Mouse (Mus musculus) heart, embryonic 10.5 days (tissue): ENCODE measurements at regions not wholly inside any gene's neighbourhood (a gene's known extent, or its start where the extent isn't known, plus 50 kb on each side); places are given as distances from the start of the nearest gene placed in this dataset.

ENCODE experiments used
- DNase-seq: peaks from one replicate; pipeline ENCODE4 v3.0.0-alpha.2; 2017; ENCODE audit warnings: low spot score
- H3K27ac ChIP-seq: fragments of 300-500 bp; sonication (generic); 2 replicates; pipeline ENCODE4 v1.5.1; 2016; ENCODE audit warnings: mild to moderate bottlenecking
- H3K27me3 ChIP-seq: fragments of 300-500 bp; sonication (generic); 2 replicates; pipeline ENCODE4 v1.6.1; 2016; ENCODE audit warnings: mild to moderate bottlenecking; ENCODE audit not compliant: poor library complexity, insufficient read depth, severe bottlenecking
- H3K36me3 ChIP-seq: fragments of 300-500 bp; sonication (generic); 2 replicates; pipeline ENCODE4 v1.6.1; 2016; ENCODE audit warnings: mild to moderate bottlenecking, moderate library complexity
- H3K4me1 ChIP-seq: fragments of 300-500 bp; sonication (generic); 2 replicates; pipeline ENCODE4 v1.6.1; 2016; ENCODE audit warnings: mild to moderate bottlenecking
- H3K4me3 ChIP-seq: fragments of 300-500 bp; sonication (generic); 2 replicates; pipeline ENCODE4 v1.5.1; 2016; ENCODE audit warnings: mild to moderate bottlenecking, moderate library complexity
- H3K9me3 ChIP-seq: fragments of 300-500 bp; sonication (generic); 2 replicates; pipeline ENCODE4 v1.6.1; 2016; ENCODE audit warnings: mild to moderate bottlenecking, moderate library complexity
- WGBS: fragments of 180-500 bp; shearing (Covaris S2); methylation state at CpG from one replicate; pipeline ENCODE4 v1.1.7; 2016; 5-methylcytosine and 5-hydroxymethylcytosine counted together

DNA sequence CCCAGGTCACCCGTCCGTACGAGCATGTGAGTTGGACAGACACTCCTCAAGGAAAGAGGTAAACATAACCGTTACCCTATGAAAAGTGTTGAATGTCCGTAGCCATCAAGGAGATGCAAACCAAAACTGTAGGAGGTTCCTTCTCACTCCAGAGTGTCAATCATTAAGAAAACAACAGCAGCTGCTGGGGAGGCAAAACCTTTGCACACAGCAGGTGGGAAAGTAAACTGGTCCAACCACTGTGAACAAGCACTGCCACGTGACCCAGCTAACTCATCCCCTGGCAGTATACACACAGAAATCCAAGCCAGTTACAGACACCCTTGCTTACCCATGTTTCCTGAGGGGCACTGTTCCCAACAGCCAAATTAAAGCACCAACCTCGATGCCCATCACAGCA, 54.7 kb upstream of the Irx5 start:
- H3K4me1 ChIP-seq = no peaks in the 10 kb centered on the region
- no peak overlapping the region for H3K4me3 ChIP-seq
- WGBS = 68% methylated on average over 7 of the region's 7 CpGs
- no peak overlapping the region for H3K27ac ChIP-seq
- H3K36me3 ChIP-seq = no peaks in the 10 kb centered on the region
- H3K27me3 ChIP-seq = peaks cover 22% of the 10 kb centered on the region; the same call in 1 of the 2 replicates
- no peak for DNase-seq
- 0 out of 2 replicates have a peak, but pooled peaks cover 3% of the 10 kb centered on the region for H3K9me3 ChIP-seq

DNA sequence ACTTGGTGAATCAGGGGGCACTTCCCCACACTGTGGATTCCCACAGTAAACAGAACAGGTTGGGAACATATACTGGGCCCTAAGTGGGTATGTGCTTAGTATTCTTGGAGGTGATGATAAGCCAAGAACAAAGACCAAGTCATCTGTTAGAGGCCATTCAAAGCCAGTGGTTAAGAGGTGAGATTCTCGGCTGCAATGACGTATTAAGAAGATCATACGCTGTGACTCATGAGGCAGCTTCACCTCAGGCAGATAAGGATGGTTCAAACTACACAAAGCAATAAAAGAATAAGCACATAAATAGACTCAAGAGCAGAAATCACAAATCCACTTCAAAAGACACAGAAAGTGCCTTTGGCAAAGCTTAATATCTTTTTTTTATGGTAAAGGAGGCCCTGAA, 56.4 kb upstream of the Irx5 start:
- no peak overlapping the region for H3K4me3 ChIP-seq
- no peaks in the 10 kb centered on the region for H3K36me3 ChIP-seq
- H3K27me3 ChIP-seq = peaks cover 23% of the 10 kb centered on the region
- H3K27ac ChIP-seq = no peak overlapping the region
- 0 out of 2 replicates have a peak, but pooled peaks cover 3% of the 10 kb centered on the region for H3K9me3 ChIP-seq
- 92% methylated on average over 3 of the region's 3 CpGs for WGBS
- no peak for DNase-seq
- H3K4me1 ChIP-seq = no peaks in the 10 kb centered on the region

DNA sequence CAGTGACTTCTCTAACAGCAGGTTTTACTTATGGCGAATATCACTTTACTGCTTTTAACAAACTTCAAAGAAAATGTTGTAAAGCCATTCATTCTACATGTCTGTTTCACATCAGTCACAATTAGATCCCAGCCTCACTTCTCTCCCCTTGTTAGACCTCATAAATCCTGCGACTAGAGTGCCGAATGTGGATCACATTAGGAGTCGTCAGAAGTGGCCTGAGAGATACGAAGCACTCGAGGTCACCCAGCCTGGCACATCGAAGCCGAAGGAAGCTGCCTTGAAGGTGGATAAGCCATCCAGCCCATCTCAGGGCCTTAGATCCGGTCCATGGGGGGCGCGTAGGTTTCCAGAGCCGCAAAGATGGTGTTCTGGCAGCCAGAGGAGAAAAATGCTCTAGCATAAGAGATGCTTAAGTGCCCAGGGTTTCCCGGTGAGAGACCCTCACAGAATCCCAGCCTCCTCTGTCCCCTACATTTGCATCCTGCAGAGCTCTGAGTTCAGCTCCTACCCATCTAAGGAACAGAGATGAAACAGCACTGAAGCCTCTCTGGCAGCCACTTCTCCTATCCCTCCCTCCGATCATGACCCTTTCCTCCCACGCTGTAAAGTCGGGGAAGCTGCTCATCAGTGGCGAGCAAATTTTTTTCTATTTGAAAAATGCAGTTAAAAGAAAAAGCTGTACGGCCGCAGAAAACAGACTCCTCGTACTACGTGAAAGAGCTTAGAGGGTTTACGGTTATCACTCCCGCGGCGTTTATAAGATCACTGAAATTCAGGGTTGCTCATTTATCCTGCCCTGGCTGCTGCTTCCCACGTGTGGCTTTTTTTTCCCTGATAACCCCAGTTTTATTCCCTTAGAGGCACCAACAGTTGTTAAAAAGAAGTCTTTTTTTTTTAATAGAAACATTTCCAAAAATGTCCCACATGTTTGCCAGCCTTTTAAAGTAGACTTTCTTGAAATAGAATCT, 70.3 kb upstream of the Irx5 start:
- no peaks in the 10 kb centered on the region for H3K9me3 ChIP-seq
- H3K27me3 ChIP-seq = peaks cover 10% of the 10 kb centered on the region; the same call in 1 of the 2 replicates
- no peak for DNase-seq
- no peak overlapping the region for H3K27ac ChIP-seq
- H3K36me3 ChIP-seq = no peaks in the 10 kb centered on the region
- 0 out of 2 replicates have a peak, but pooled peaks cover 3% of the 10 kb centered on the region for H3K4me1 ChIP-seq
- H3K4me3 ChIP-seq = no peak overlapping the region
- WGBS = 69% methylated on average over 26 of the region's 26 CpGs

DNA sequence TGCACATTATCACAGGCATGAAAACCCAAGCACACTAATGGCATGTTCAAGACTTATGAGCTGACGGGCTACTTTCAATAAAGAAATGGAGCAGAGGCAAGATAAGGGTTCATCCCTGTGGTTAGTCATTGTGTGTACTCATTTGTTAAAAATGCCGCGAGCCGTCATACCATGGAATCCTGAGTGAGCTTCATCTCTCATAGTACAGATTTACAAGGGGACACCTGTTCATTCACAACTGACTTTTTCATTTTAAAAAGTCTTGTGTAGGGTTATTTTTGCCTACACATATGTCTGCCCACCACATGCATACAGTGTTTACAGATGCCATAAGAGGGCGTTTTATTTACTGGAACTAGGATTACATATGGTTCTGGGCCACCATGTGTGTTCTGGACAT, 81.7 kb upstream of the Irx5 start:
- Histone ChIP-seq H3K9me3 (no peaks in the 10 kb centered on the region), H3K36me3 (no peaks in the 10 kb centered on the region), H3K27me3 (no peaks in the 10 kb centered on the region), H3K4me1 (no peaks in the 10 kb centered on the region), H3K27ac (no peak overlapping the region), H3K4me3 (no peak overlapping the region)
- 83% methylated on average over 5 of the region's 5 CpGs for WGBS
- no peak for DNase-seq

DNA sequence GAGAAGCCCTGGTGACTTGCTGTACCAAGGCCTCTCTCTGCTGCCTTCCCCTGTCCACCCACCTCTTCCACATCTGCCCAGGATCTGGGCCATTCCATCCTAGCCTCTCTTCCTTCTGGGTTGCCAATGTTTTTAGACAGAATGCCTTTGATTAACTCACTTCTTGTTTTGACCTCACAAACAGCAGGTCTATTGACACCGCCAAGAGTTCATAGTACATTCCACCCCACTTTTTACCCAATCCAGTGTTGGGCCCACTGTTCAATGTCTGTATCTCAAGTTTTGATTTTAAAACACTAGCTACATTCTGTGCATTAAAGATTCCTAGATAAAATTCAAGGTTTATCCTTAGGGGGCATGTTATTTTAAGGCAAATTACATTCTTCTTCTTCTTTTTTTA, 84.7 kb upstream of the Irx5 start:
- Histone ChIP-seq H3K4me3 (no peak overlapping the region), H3K27me3 (no peaks in the 10 kb centered on the region), H3K9me3 (no peaks in the 10 kb centered on the region), H3K27ac (no peak overlapping the region), H3K4me1 (no peaks in the 10 kb centered on the region), H3K36me3 (no peaks in the 10 kb centered on the region)
- DNase-seq = no peak
- whole genome bisulfite sequencing = 91% methylated on average over 1 of the region's 1 CpGs

DNA sequence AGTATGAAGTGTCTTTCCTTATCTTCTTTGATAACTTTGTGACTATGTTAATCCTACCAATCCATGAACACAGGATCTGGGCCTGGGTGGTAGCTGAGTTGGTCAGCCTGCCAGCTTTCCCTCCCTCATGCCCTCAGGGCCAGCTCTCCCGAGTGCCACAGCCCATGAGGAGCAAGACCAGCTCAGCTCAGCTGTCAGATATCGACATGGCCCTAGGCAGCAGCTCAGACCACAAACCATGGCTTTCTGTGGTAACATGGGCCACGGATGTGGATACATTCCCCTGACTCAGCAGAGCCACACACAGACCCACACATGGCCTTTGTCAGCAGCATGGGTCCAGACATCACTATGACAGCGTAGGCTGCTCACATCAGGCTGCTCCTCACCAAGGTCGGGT, 85.4 kb upstream of the Irx5 start:
- Histone ChIP-seq H3K4me3 (no peak overlapping the region), H3K4me1 (no peaks in the 10 kb centered on the region), H3K27me3 (no peaks in the 10 kb centered on the region), H3K36me3 (no peaks in the 10 kb centered on the region), H3K27ac (no peak overlapping the region), H3K9me3 (no peaks in the 10 kb centered on the region)
- no peak for DNase-seq
- 67% methylated on average over 5 of the region's 5 CpGs for WGBS

DNA sequence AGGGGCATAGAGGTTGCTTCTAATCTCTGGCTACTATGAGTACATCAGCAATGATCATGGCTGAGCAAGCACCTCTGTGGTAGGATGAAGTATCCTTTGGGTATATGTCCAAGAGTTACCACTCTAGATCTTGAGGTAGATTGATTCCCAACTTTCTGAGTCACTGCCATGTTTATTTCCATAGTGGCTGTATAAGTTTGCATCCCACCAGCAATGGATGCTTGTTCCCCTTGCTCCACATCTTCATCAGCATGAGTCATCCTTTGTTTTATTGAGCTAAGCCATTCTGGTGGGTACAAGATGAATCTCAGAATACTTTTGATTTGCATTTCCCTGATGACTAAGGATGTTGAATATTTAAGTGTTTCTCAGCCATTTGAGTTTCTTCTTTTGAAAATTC, 86.8 kb upstream of the Irx5 start:
- H3K36me3 ChIP-seq = no peaks in the 10 kb centered on the region
- H3K27me3 ChIP-seq = no peaks in the 10 kb centered on the region
- H3K4me1 ChIP-seq = 0 out of 2 replicates have a peak, but pooled peaks cover 3% of the 10 kb centered on the region
- no peak overlapping the region for H3K4me3 ChIP-seq
- no peaks in the 10 kb centered on the region for H3K9me3 ChIP-seq
- H3K27ac ChIP-seq = no peak overlapping the region
- DNase-seq = no peak

DNA sequence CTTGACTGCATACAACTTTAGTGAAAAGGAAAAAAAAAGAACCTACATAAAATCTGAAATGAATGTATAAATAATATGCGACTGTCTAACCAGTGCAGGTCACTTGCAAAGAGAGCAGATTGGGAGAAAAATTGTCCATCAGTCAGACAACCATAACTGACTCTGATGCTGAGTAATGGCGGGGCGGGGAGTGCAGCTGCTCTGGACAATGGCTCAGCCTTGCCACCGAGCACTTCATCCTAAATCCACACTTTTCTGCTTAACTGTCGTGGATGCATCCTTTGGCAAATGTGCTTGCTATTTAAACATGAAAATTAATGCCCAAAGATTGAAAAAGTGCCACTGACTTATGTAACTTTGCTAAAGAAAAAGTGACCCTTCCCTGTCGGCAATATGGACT, 90.0 kb upstream of the Irx5 start:
- 85% methylated on average over 6 of the region's 6 CpGs for WGBS
- H3K4me3 ChIP-seq = no peak overlapping the region
- no peak overlapping the region for H3K27ac ChIP-seq
- H3K27me3 ChIP-seq = peaks cover 5% of the 10 kb centered on the region; the same call in 1 of the 2 replicates
- DNase-seq = no peak
- no peaks in the 10 kb centered on the region for H3K9me3 ChIP-seq
- H3K4me1 ChIP-seq = 0 out of 2 replicates have a peak, but pooled peaks cover 3% of the 10 kb centered on the region
- H3K36me3 ChIP-seq = no peaks in the 10 kb centered on the region

DNA sequence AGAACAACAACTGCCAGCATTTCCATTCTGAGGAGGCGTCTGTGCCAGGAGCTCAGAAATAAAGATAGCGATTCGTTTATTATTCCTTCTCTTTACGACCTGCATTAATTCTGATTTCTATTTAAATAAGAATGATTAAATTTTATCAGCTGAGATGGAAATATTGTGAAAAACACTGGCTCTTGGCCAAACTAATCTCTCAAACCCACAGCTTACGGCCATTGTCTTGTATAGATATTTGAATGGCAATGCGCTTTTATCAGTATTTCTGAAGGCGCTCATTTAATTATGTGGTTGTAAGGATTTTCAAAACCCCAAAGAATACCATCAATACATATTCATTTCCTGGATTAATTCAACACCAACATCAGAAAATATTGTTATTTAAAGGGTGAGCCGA, 97.4 kb upstream of the Irx5 start:
- WGBS = 91% methylated on average over 8 of the region's 8 CpGs
- DNase-seq = no peak
- H3K27ac ChIP-seq = no peak overlapping the region
- H3K27me3 ChIP-seq = peaks cover 11% of the 10 kb centered on the region
- H3K9me3 ChIP-seq = no peaks in the 10 kb centered on the region
- no peak overlapping the region for H3K4me3 ChIP-seq
- no peaks in the 10 kb centered on the region for H3K36me3 ChIP-seq
- H3K4me1 ChIP-seq = no peaks in the 10 kb centered on the region

DNA sequence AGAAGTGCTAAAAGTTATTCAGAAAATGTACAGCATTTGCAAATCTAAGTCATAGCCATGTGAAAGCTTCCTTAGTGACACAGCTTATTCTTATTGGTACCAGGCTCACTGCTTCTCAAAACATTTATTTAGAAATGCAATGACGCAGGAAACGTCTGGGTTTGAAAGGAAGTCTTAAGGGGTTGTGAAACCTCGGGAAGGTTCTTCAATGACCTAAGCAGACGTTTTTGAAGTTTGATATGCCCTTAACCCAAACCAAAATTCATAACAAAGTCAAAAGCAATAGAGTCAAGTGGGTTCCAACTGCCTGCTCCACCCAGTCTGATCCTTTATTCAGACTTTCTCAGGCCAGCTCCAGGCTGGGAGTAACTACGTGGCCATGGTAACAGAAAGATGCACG, 99.2 kb upstream of the Irx5 start:
- Histone ChIP-seq H3K36me3 (no peaks in the 10 kb centered on the region), H3K4me3 (no peak overlapping the region), H3K4me1 (peaks cover 1% of the 10 kb centered on the region; the same call in 1 of the 2 replicates), H3K27ac (no peak overlapping the region), H3K27me3 (peaks cover 11% of the 10 kb centered on the region), H3K9me3 (no peaks in the 10 kb centered on the region)
- 67% methylated on average over 6 of the region's 6 CpGs for WGBS
- no peak for DNase-seq

DNA sequence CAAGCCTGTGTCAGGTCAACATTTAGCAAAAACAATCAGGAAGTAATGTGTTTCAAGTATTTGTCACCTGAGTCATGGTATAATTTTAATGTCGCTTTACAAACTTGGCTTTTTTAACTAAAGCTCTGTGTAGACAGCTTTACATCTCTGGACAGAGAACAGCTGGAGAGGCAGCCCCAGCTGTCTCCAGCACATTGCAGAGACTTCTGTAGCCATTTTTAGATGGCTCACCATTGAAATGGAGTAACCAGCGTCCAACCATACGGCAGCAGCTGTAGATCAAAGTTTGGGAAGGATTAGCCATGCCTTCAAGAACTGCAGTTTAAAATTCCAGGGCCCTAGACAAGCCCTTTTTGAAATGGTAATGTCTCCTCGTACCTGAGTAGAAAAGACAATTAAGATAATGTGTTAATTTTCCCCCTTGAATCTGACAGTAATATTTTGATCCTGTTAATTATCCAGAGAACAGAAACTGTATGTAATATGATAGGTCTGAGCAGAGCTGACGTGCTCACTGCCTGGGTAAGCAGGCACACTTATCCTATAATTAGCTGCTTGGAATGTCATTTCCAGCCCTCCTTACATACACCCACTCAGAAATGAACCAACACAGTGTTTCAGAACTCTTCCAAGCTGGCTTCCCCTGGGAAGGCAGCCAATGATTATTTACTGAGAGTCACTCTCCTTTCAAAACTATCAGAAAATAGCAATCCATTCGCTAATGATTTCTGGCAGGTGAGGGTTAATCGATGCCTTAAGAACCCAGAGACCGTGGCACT, 104.6 kb upstream of the Irx5 start:
- Histone ChIP-seq H3K27me3 (peaks cover 7% of the 10 kb centered on the region), H3K36me3 (no peaks in the 10 kb centered on the region), H3K9me3 (no peaks in the 10 kb centered on the region), H3K4me1 (peaks cover 4% of the 10 kb centered on the region; the same call in 1 of the 2 replicates), H3K4me3 (no peak overlapping the region), H3K27ac (peak overlapping the region; percentile 71)
- 54% methylated on average over 8 of the region's 8 CpGs for WGBS
- no peak for DNase-seq

DNA sequence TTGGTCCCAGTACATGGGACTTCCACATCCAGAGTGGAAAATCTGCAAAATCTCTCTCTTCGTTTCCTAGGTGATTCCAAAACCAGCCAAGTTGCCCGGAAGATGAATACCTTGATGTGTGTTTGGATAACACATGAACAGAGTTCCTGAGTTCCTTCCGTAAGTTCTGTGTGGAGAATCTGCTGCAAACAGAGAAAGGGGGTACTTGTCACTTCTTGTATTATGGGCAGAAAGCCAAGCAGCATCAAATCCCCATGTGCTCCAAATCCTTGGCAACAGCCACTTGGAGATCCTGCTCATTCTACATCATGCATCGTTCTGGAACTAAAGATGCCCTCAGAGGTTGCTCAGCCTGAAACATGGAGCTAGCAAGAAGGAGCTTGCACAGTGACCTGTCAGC, 111.1 kb upstream of the Irx5 start:
- Histone ChIP-seq H3K4me3 (no peak overlapping the region), H3K27ac (no peak overlapping the region)
- WGBS = 72% methylated on average over 4 of the region's 4 CpGs

DNA sequence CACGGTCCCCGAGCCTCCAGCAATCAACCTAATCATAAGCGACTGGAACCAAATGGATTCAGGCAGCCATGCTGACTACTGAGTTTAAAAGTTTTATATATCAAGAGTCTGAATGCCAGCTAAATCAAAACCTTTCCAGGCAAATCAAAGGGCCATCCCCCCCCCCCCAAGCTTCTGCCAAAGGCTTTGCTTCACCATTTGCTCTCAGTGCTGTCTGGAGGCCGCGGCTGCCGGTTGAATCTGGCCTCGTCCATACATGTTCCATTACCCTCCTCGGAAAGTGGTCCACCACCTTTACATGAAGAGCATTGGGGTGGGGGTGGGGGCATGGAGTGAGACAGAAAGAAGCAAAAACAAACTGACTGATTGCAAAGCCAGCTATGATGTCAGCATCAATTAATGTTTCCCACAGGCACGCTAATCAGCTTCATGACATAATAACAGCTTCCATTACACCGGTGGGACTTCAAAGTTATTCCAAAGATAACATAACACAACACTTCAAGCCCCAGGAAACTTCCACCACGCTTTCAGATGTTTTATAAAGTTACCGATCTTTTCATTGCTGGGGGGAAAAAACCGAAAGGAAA, 116.6 kb upstream of the Irx5 start:
- DNase-seq = no peak
- no peak overlapping the region for H3K27ac ChIP-seq
- H3K9me3 ChIP-seq = no peaks in the 10 kb centered on the region
- 69% methylated on average over 13 of the region's 13 CpGs for WGBS
- peaks cover 9% of the 10 kb centered on the region; the same call in 1 of the 2 replicates for H3K27me3 ChIP-seq
- H3K36me3 ChIP-seq = no peaks in the 10 kb centered on the region
- H3K4me3 ChIP-seq = no peak overlapping the region
- no peaks in the 10 kb centered on the region for H3K4me1 ChIP-seq

More for the DNA sequence above, 111.1 kb upstream of the Irx5 start:
- no peak for DNase-seq
- no peaks in the 10 kb centered on the region for H3K9me3 ChIP-seq
- H3K4me1 ChIP-seq = no peaks in the 10 kb centered on the region
- no peaks in the 10 kb centered on the region for H3K36me3 ChIP-seq
- peaks cover 16% of the 10 kb centered on the region for H3K27me3 ChIP-seq
